ENCODE assay signal across 24 mouse cellular contexts in the genomic region with DNA sequence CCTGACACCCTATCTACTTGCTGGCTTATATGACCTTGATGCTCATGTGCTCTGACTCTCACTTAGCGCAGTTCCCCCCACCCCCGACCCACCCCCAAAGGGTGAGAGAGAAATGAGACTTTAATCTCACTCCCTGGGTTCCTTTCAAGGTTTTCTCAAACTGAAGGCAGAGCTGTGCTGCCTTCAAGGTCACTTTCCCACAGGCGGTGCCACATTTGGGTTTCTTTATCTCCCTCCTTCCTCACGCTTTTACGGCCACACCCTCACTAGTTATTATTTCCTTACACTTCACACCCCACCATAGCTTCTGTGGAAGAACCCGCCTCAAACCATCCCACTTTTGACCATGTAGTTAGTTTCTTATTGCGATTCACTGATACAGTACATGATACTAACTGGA.
"Had no signal": no experiment of that assay in that cellular context is flagged by ENCODE, and none has a peak within 500 bp of the region (broad histone marks: within the 10 kb centered on the region; RNA-seq: fewer than 3 reads in every experiment).

No protein-coding gene starts in this region.

- H3K27ac ChIP-seq: heart, adult 2 months; heart, embryonic 13.5 days; heart, embryonic 15.5 days; hindbrain, embryonic 13.5 days; hindbrain, embryonic 15.5 days; hindbrain, postnatal 0 days; layer of hippocampus, adult 2 months; left cerebral cortex, adult 2 months; limb, embryonic 10.5 days; limb, embryonic 12.5 days had no signal

- H3K9me3 ChIP-seq: heart, embryonic 13.5 days; heart, embryonic 15.5 days; hindbrain, embryonic 13.5 days; hindbrain, embryonic 15.5 days; limb, embryonic 10.5 days; limb, embryonic 12.5 days had no signal

- H3K36me3 ChIP-seq: heart, embryonic 13.5 days; heart, embryonic 15.5 days; hindbrain, embryonic 13.5 days; hindbrain, embryonic 15.5 days; limb, embryonic 10.5 days; limb, embryonic 12.5 days had no signal

- H3K4me3 ChIP-seq: heart, adult 2 months; heart, embryonic 13.5 days; heart, embryonic 15.5 days; hindbrain, embryonic 13.5 days; hindbrain, embryonic 15.5 days; layer of hippocampus, adult 2 months; left cerebral cortex, adult 2 months; limb, embryonic 10.5 days; limb, embryonic 12.5 days had no signal

- H3K4me1 ChIP-seq: heart, embryonic 13.5 days; heart, embryonic 15.5 days; hindbrain, embryonic 13.5 days; hindbrain, embryonic 15.5 days; limb, embryonic 10.5 days; limb, embryonic 12.5 days had no signal

- H3K27me3 ChIP-seq: heart, embryonic 13.5 days; heart, embryonic 15.5 days; hindbrain, embryonic 13.5 days; hindbrain, embryonic 15.5 days; limb, embryonic 12.5 days had no signal

- DNase-seq: gastrocnemius, postnatal 14 days; gastrocnemius, postnatal 36 days; heart, adult 11 months; heart, adult 2 months; heart, postnatal 14 days; heart, postnatal 36 days; kidney, adult 11 months; kidney, adult 2 months; kidney, adult 9 months; kidney, postnatal 10 days; kidney, postnatal 25 days; kidney, postnatal 4 days; liver had no signal

- H3K4me2 ChIP-seq: heart, embryonic 11.5 days; heart, embryonic 13.5 days; heart, embryonic 15.5 days; hindbrain, embryonic 13.5 days; hindbrain, embryonic 15.5 days; limb, embryonic 12.5 days had no signal

- H3K9ac ChIP-seq: heart, embryonic 13.5 days; heart, embryonic 15.5 days; hindbrain, embryonic 13.5 days; hindbrain, embryonic 15.5 days; limb, embryonic 12.5 days had no signal

- ATAC-seq: hindbrain, postnatal 0 days; intestine, embryonic 16.5 days had no signal
